Mouse (Mus musculus) lung, postnatal 0 days (tissue): Measurements from ENCODE around the gene Fndc11.

Experiments used
- CTCF ChIP-seq: IDR thresholded peaks from 2 replicates; pipeline ENCODE4 v1.5.1; 2016; ENCODE audit warnings: antibody characterized with exemption, mild to moderate bottlenecking
- EP300 ChIP-seq: IDR thresholded peaks from 2 replicates; pipeline ENCODE4 v1.6.1; 2016; ENCODE audit warnings: antibody characterized with exemption, mild to moderate bottlenecking, control low read depth

- TF ChIP-seq CTCF (no peak), EP300 (peak; percentile 78)
These were observed 18.2 kb upstream of the Fndc11 start for GRCm38 (mm10) chr2:181201606-181202005.
